Comparison of ENCODE assay signal across 26 mouse cellular contexts in genomic region chr6:22635141-22635540, GRCm38 (mm10).
"Had no signal": no experiment of that assay in that cellular context is flagged by ENCODE, and none has a peak within 500 bp of the region (broad histone marks: within the 10 kb centered on the region; RNA-seq: fewer than 3 reads in every experiment).

No protein-coding gene starts in this region.

- H3K36me3 ChIP-seq: heart, embryonic 10.5 days; heart, embryonic 12.5 days; hindbrain, embryonic 10.5 days; hindbrain, embryonic 12.5 days; intestine, embryonic 15.5 days; limb, embryonic 13.5 days; limb, embryonic 15.5 days; liver, embryonic 12.5 days had no signal

- ATAC-seq: hindbrain, embryonic 16.5 days; inflammation-experienced regulatory T-cells, adult 6 months; intestine, embryonic 15.5 days; intestine, postnatal 0 days; liver, embryonic 12.5 days had no signal

- H3K4me1 ChIP-seq: heart, embryonic 10.5 days; heart, embryonic 12.5 days; hindbrain, embryonic 10.5 days; hindbrain, embryonic 12.5 days; intestine, embryonic 15.5 days; limb, embryonic 13.5 days; limb, embryonic 15.5 days; liver, embryonic 12.5 days had no signal

- H3K27me3 ChIP-seq: heart, embryonic 12.5 days; hindbrain, embryonic 12.5 days; intestine, embryonic 15.5 days; limb, embryonic 13.5 days; limb, embryonic 15.5 days; liver, embryonic 12.5 days had no signal

- H3K9ac ChIP-seq: heart, embryonic 12.5 days; hindbrain, embryonic 12.5 days; hindbrain, embryonic 14.5 days; intestine, embryonic 15.5 days; limb, embryonic 13.5 days; limb, embryonic 15.5 days; liver, embryonic 12.5 days; liver, embryonic 14.5 days had no signal

- H3K9me3 ChIP-seq: heart, embryonic 10.5 days; heart, embryonic 12.5 days; hindbrain, embryonic 10.5 days; hindbrain, embryonic 12.5 days; intestine, embryonic 15.5 days; limb, embryonic 13.5 days; limb, embryonic 15.5 days; liver, embryonic 12.5 days had no signal

- H3K4me2 ChIP-seq: heart, embryonic 12.5 days; hindbrain, embryonic 12.5 days; hindbrain, embryonic 14.5 days; intestine, embryonic 15.5 days; limb, embryonic 13.5 days; limb, embryonic 15.5 days; liver, embryonic 12.5 days had no signal

- DNase-seq: gastrocnemius, postnatal 10 days; gastrocnemius, postnatal 25 days; heart, adult 18-20 months; heart, postnatal 10 days; heart, postnatal 4 days; kidney, adult 18-20 months; kidney, adult 8-10 months; kidney, postnatal 10 days; kidney, postnatal 25 days; kidney, postnatal 4 days; layer of hippocampus, postnatal 36 days; left cerebral cortex, postnatal 4 days had no signal

- H3K4me3 ChIP-seq: heart, embryonic 10.5 days; heart, embryonic 12.5 days; hindbrain, embryonic 10.5 days; hindbrain, embryonic 12.5 days; intestine, embryonic 15.5 days; layer of hippocampus, adult 2 months; limb, embryonic 13.5 days; limb, embryonic 15.5 days; liver, embryonic 12.5 days had no signal

- H3K27ac ChIP-seq: heart, embryonic 10.5 days; hindbrain, embryonic 10.5 days; hindbrain, embryonic 12.5 days; hindbrain, embryonic 14.5 days; intestine, embryonic 15.5 days; layer of hippocampus, adult 2 months; limb, embryonic 13.5 days; limb, embryonic 15.5 days; liver, embryonic 12.5 days; liver, embryonic 14.5 days had no signal
